Mouse (Mus musculus) hindbrain, embryonic 16.5 days (tissue): ENCODE measurements around the gene Unc79. TPM values are rescaled to one million over a fixed set of nuclear protein-coding genes. Genes with fewer than 3 reads are reported as not detected.

Experiments used
- ATAC-seq: fragments of 200-750 bp; cut with Nextera tagmentation; 2 replicates; pipeline ENCODE4 v1.8.0; 2017; ENCODE audit warnings: moderate TSS enrichment, moderate library complexity
- H3K27ac ChIP-seq: fragments of 300-500 bp; sonication (generic); 2 replicates; pipeline ENCODE4 v1.5.1; 2014; ENCODE audit warnings: low read depth, mild to moderate bottlenecking, control low read depth, low read length, moderate library complexity
- H3K27me3 ChIP-seq: fragments of 300-500 bp; sonication (generic); replicated peaks from 2 replicates; pipeline ENCODE4 v1.6.1; 2014; ENCODE audit warnings: low read length; ENCODE audit not compliant: control insufficient read depth, insufficient read depth
- H3K36me3 ChIP-seq: fragments of 300-500 bp; sonication (generic); 2 replicates; pipeline ENCODE4 v1.6.1; 2014; ENCODE audit warnings: mild to moderate bottlenecking, low read length, moderate library complexity, mixed read lengths; ENCODE audit not compliant: control insufficient read depth, insufficient read depth
- H3K4me1 ChIP-seq: fragments of 300-500 bp; sonication (generic); 2 replicates; pipeline ENCODE4 v1.6.1; 2014; ENCODE audit warnings: low read depth, low read length; ENCODE audit not compliant: control insufficient read depth, insufficient read depth
- H3K4me2 ChIP-seq: fragments of 300-500 bp; sonication (generic); 2 replicates; pipeline ENCODE4 v1.6.1; 2014; ENCODE audit warnings: mild to moderate bottlenecking, low read length, control low read depth, moderate library complexity
- H3K4me3 ChIP-seq: fragments of 300-500 bp; sonication (generic); 2 replicates; pipeline ENCODE4 v1.5.1; 2014; ENCODE audit warnings: mild to moderate bottlenecking, low read length, control low read depth, moderate library complexity
- H3K9ac ChIP-seq: fragments of 300-500 bp; sonication (generic); 2 replicates; pipeline ENCODE4 v1.6.1; 2014; ENCODE audit warnings: low read depth, mild to moderate bottlenecking, control low read depth, low read length, moderate library complexity
- H3K9me3 ChIP-seq: fragments of 300-500 bp; sonication (generic); 2 replicates; pipeline ENCODE4 v1.6.1; 2014; ENCODE audit warnings: mild to moderate bottlenecking, low read length, moderate library complexity; ENCODE audit not compliant: control insufficient read depth
- whole genome bisulfite sequencing: fragments of 180-500 bp; shearing (Covaris S2); extraction: QIAGEN DNeasy Blood & Tissue Kit; methylation state at CpG from one replicate; pipeline ENCODE4 v1.1.7; 2014; 5-methylcytosine and 5-hydroxymethylcytosine counted together
- polyA plus RNA-seq: library from polyadenylated mRNA; unstranded; fragments of >200 nt; fragmentation: Nextera tagmentation; extraction: Ambion mirVana; gene quantifications from 2 replicates; pipeline ENCODE4 v1.2.1, GENCODE M21; 2015

Unc79 gene
- polyA plus RNA-seq, 1 experiment from 2014 or later, result 6.2 TPM

DNA sequence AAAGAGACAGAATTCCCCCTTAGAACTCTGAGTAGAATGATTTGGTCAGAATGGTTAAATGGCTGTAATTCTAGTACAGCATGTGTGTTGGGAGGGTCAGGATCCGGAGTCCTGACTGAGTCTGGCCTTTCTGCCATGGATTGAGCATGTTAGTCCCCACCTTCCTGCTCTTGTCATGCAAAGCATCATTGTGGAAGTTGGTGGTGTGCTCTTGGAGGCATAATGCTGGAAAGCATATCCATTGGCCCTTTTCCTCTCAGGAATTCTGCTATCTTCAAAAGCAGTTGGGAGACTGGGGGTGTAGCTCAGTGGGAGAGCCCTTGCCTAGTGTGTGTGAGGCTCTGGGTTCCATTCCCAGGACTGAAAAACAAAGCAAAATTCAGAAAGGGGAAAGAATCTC is 175.2 kb downstream of the Unc79 start:
- H3K9ac ChIP-seq, result no peak overlapping the region
- H3K36me3 ChIP-seq, result peaks cover 5% of the 10 kb centered on the region; the same call in 1 of the 2 replicates
- no peak overlapping the region for H3K4me2 ChIP-seq
- H3K27ac ChIP-seq, result no peak overlapping the region
- no peaks in the 10 kb centered on the region for H3K27me3 ChIP-seq
- H3K9me3 ChIP-seq, result no peaks in the 10 kb centered on the region
- WGBS, result 50% methylated on average over 1 of the region's 1 CpGs
- no peak for ATAC-seq
- no peak overlapping the region for H3K4me3 ChIP-seq
- H3K4me1 ChIP-seq, result no peaks in the 10 kb centered on the region

GRCm38 (mm10) chr12:103128914-103129313 is 180.3 kb downstream of the Unc79 start:
- Histone ChIP-seq H3K27ac (no peak overlapping the region), H3K4me1 (no peaks in the 10 kb centered on the region), H3K4me2 (no peak overlapping the region), H3K9me3 (no peaks in the 10 kb centered on the region), H3K27me3 (no peaks in the 10 kb centered on the region), H3K9ac (no peak overlapping the region), H3K4me3 (no peak overlapping the region), H3K36me3 (0 out of 2 replicates have a peak, but pooled peaks cover 3% of the 10 kb centered on the region)
- ATAC-seq, result no peak
- 98% methylated on average over 6 of the region's 6 CpGs for WGBS

DNA sequence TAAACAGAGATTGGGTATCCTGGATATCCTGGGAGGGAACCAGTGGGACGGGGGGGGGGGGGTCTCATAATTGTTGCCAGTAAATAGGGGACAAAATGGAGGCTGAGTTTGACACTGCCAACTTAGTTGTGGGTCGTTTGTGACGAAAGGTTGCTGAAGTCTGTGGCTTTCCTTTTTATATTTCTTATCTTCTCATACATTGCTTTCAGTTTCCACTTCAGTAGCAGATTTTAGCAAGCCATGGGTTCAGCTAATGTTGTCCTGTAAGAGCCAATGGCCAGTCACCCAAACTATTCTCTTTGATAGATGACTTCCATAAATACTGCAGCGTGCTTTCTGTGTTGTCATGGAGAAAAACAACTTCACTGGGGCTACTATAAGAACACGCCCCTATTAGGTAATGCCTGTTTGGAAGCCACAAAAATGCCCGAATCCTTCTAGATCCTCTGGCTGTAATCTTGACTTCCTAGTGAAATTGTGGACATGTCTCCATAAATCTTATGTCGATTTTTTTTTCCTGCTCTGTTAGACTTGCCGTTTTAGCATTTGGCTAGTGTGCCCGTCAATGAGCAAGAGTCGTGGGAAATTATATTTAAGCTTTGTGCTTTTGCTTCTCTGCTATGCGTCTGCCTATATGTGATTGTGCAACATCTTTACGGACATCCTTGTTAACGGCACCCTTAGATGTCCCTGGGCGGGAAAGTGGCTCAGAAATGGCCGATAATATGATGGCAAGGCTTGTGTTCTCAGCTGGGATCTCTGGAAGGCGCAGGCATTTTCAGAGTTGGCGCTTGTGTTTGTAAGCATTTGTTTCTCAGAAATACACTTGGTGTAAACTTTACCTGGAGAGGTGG is 181.0 kb downstream of the Unc79 start:
- no peaks in the 10 kb centered on the region for H3K27me3 ChIP-seq
- no peak for ATAC-seq
- H3K27ac ChIP-seq, result no peak overlapping the region
- no peak overlapping the region for H3K4me3 ChIP-seq
- H3K4me1 ChIP-seq, result no peaks in the 10 kb centered on the region
- peaks cover 5% of the 10 kb centered on the region; the same call in 1 of the 2 replicates for H3K36me3 ChIP-seq
- H3K4me2 ChIP-seq, result no peak overlapping the region
- H3K9ac ChIP-seq, result no peak overlapping the region
- no peaks in the 10 kb centered on the region for H3K9me3 ChIP-seq
- WGBS, result 80% methylated on average over 17 of the region's 17 CpGs

DNA sequence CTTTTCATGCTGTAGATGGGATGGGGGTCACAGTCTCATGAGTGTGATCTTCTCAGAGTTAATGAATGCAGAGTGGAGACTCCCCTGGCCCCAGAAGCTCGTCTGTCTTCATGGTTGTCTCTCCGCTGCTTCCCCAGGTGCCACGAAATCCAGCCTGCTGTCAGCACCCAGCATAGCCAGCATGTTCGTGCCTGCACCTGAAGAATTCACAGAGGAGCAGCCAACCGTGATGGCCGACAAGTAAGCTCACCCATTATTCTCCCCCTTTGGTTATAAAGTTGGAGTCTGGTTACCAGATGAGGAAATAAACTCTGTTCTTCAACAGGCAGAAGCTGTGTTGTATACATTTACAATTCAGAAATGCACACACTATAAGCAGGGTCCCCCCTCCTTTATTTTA is 182.8 kb downstream of the Unc79 start:
- Histone ChIP-seq H3K4me3 (no peak overlapping the region), H3K4me1 (no peaks in the 10 kb centered on the region), H3K36me3 (peaks cover 15% of the 10 kb centered on the region), H3K4me2 (no peak overlapping the region), H3K9me3 (no peaks in the 10 kb centered on the region), H3K9ac (no peak overlapping the region), H3K27me3 (no peaks in the 10 kb centered on the region), H3K27ac (no peak overlapping the region)
- WGBS, result 64% methylated on average over 6 of the region's 6 CpGs
- ATAC-seq, result no peak

- Histone ChIP-seq H3K4me2 (no peak overlapping the region), H3K27ac (no peak overlapping the region), H3K36me3 (peaks cover 16% of the 10 kb centered on the region), H3K4me1 (no peaks in the 10 kb centered on the region), H3K9me3 (no peaks in the 10 kb centered on the region; the same call in 1 of the 2 replicates), H3K9ac (no peak overlapping the region), H3K27me3 (no peaks in the 10 kb centered on the region), H3K4me3 (no peak overlapping the region)
- ATAC-seq, result 0 out of 2 replicates have a peak, but pooled peaks have one; percentile 38
- WGBS, result 59% methylated on average over 9 of the region's 9 CpGs
Measured at GRCm38 (mm10) chr12:103142550-103143010, 193.9 kb downstream of the Unc79 start.

DNA sequence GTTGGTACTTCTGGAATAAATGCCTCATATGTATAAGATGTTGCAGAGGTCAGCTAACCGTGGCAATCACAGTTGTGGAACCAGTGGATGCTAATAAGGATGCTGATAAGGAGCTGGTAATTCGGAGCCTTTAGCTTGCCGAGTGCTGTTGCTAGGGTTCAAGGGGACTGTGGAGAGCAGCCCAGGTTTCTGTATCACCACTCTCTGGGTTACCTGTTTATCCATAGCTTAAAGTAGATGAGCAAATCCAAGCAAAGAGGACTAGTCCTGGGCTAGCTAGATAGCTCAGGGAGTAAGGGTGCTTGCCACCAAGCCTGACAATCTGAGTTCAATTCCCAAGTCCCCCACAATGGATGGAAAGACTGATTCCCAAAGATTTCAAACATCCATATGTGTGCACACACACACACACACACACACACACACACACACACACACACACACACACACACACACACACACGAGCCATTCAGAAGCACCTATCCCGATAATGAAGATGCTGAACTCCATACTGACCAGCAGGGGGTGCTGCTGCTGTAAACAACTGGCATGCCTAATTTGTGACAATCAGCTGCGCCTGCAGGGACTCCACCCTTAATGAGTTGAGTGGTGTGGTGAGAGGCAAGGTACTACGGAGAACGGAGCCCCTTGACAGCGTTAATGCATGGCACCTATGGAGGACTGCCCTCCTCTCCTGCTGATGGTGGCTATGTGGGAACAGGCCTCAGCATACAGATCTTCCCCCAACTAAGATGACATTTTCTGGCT is 195.3 kb downstream of the Unc79 start:
- 37% methylated on average over 9 of the region's 9 CpGs for WGBS
- Histone ChIP-seq H3K9ac (no peak overlapping the region), H3K36me3 (peaks cover 19% of the 10 kb centered on the region), H3K27me3 (no peaks in the 10 kb centered on the region), H3K4me2 (no peak overlapping the region), H3K4me1 (no peaks in the 10 kb centered on the region), H3K27ac (no peak overlapping the region), H3K4me3 (no peak overlapping the region), H3K9me3 (no peaks in the 10 kb centered on the region; the same call in 1 of the 2 replicates)
- peak; percentile 64; the same call in 1 of the 2 replicates for ATAC-seq

DNA sequence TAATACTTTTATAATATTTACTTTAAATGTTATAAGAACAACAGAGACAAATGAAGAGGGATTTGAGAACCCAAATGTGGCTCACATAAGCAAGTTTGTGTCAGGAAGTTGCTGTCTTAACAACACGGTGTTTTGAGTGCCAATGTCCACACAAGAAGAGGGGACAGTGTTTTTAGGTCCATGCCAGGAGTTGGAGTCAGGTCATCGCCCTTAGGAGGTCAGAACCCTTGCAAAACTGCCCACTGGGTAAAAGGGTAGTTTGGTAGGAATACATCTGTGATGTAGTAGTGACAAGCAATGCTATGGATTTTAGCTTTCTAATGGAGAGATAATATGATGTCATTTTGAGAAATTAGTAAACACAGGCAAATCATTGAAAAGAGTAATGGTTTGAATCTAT is 201.6 kb downstream of the Unc79 start:
- H3K27ac ChIP-seq, result no peak overlapping the region
- H3K27me3 ChIP-seq, result no peaks in the 10 kb centered on the region
- H3K4me3 ChIP-seq, result no peak overlapping the region
- H3K4me1 ChIP-seq, result no peaks in the 10 kb centered on the region
- H3K36me3 ChIP-seq, result peaks cover 25% of the 10 kb centered on the region
- H3K9ac ChIP-seq, result no peak overlapping the region
- no peak overlapping the region for H3K4me2 ChIP-seq
- 84% methylated on average over 2 of the region's 2 CpGs for WGBS
- ATAC-seq, result no peak
- no peaks in the 10 kb centered on the region; the same call in 1 of the 2 replicates for H3K9me3 ChIP-seq

DNA sequence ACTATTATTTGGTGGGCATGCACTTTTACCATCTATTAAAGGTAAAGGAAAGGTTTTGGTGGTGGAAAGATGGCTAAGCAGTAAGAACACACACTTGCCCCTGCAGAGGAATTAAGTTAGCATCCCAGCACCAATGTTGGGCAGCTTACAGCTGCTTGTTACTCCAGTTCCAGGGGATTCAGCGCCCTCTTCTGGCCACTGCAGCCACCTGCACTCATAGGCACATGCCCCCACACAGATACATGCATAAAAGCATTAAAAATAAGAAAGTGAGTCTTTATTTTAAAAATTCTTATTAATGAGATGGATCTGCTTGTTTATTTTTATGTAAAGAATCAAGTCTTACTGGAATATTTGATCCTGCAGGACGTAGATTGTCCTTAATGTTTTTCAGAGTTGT is 206.3 kb downstream of the Unc79 start:
- Histone ChIP-seq H3K9ac (no peak overlapping the region), H3K4me1 (peaks cover 5% of the 10 kb centered on the region), H3K9me3 (no peaks in the 10 kb centered on the region), H3K27ac (no peak overlapping the region), H3K27me3 (no peaks in the 10 kb centered on the region), H3K4me3 (no peak overlapping the region), H3K36me3 (peaks cover 3% of the 10 kb centered on the region; the same call in 1 of the 2 replicates), H3K4me2 (no peak overlapping the region)
- ATAC-seq, result no peak
- WGBS, result 74% methylated on average over 2 of the region's 2 CpGs

- no peak overlapping the region for H3K4me3 ChIP-seq
- peaks cover 3% of the 10 kb centered on the region; the same call in 1 of the 2 replicates for H3K36me3 ChIP-seq
- no peaks in the 10 kb centered on the region for H3K9me3 ChIP-seq
- peaks cover 5% of the 10 kb centered on the region for H3K4me1 ChIP-seq
- no peak overlapping the region for H3K4me2 ChIP-seq
- no peak for ATAC-seq
- WGBS, result 74% methylated on average over 3 of the region's 3 CpGs
- H3K9ac ChIP-seq, result no peak overlapping the region
- no peak overlapping the region for H3K27ac ChIP-seq
- no peaks in the 10 kb centered on the region for H3K27me3 ChIP-seq
Measured at GRCm38 (mm10) chr12:103155406-103155805, 206.7 kb downstream of the Unc79 start.
